Mouse (Mus musculus): ENCODE results near the gene Mef2d.

The Mef2d gene

GRCm38 (mm10) chr3:88137821-88138220 is 4.4 kb upstream of the Mef2d start:
- no peak for DNase-seq (ENCODE audit: low spot score in 2 of 2)

- peak; percentile 95 for DNase-seq (ENCODE audit: low spot score in 2 of 2)
Observed at GRCm38 (mm10) chr3:88138336-88139242, 3.6 kb upstream of the Mef2d start.

DNA sequence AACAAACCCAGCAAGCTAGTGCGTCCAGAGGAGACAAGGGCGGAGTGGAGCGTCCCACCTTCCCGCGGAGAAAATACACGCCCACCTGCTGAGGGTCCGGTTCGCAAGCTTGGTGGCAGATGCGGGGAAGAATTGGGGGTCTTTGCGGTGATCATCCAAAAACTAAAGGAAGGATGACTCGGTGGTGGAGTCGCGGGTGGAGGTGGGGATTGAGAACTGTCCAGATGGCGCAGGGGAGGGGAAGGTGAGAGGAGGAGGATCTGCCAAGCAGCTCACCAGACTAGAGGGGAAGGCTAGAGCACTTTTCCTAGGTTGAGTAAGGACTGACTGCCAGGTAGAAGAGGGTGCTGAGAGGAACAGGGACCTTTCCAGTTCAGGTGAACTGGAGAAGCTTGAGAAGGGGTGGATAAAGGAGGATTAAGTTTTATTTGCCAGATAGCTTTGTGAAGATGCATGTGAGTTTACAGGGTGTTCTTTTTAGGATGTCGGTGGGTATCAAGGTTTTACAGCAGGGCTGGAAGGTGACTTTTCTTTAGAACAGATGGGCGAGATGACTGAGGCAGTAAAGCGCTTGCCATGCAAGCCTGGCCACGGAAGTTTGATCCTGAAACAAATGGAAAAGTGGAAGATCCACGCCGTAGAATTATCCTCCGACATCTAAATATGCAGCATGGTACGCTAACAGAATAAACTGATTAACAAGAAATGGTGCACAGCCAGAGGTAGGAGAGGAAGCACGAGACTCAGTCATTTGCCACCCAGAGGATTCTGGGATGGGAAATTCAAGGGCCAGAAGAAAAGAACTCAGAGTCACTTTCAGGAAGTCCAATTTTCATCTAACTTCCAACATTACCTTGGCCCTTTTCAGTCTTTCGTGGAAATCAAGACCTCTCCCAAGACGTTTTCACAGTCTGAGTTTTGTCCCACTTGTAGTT is 2.7 kb upstream of the Mef2d start:
- DNase-seq (ENCODE audit: low spot score in 2 of 2): peak in 1 of 2 experiments; percentile 34

GRCm38 (mm10) chr3:88140178-88140902 is 1.8 kb upstream of the Mef2d start:
- peak in 1 of 2 experiments; percentile 31 for DNase-seq (ENCODE audit: low spot score in 2 of 2)

- DNase-seq (ENCODE audit: low spot score in 2 of 2): peak in 1 of 2 experiments; percentile 5
Observed at GRCm38 (mm10) chr3:88140903-88141430, 1.2 kb upstream of the Mef2d start.

DNA sequence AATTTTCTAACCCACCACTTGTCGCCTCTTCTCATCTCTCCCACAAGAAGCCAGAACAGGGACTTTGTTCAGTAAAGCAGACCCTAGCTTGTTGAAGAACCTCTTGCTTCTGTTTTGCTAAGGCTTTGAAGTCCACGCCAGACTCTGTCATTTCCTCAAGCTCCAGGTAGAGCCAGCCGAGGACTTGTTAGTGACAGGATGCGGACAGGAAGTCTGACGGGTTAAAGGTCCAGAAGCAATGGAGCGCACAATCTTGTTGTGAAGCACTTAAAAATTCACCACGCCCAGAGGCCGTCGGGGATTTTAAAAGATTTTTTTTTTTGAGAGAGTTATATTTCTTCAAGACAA is 759 bp upstream of the Mef2d start:
- no peak for DNase-seq (ENCODE audit: low spot score in 2 of 2)

DNA sequence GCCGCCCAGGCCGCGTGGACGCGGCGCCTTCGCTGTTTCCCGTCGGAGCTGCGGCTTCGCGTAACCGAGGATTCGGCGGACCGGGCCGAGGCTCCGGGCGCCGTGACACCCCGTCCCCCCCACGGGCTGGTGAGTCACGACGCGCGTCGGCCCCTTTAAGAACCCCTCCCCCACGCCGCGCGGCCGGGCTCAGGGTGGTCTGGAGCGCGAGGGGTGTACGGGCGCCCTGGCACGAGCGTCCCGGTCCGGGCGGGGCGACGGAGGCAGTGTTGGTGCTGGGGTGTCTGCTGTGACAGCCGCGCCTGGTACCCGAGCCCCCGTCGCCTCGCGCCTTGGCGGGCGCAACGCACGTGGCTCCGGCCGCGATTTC is 359 bp downstream of the Mef2d start:
- DNase-seq (ENCODE audit: low spot score in 2 of 2): peak in 1 of 2 experiments; percentile 60

DNA sequence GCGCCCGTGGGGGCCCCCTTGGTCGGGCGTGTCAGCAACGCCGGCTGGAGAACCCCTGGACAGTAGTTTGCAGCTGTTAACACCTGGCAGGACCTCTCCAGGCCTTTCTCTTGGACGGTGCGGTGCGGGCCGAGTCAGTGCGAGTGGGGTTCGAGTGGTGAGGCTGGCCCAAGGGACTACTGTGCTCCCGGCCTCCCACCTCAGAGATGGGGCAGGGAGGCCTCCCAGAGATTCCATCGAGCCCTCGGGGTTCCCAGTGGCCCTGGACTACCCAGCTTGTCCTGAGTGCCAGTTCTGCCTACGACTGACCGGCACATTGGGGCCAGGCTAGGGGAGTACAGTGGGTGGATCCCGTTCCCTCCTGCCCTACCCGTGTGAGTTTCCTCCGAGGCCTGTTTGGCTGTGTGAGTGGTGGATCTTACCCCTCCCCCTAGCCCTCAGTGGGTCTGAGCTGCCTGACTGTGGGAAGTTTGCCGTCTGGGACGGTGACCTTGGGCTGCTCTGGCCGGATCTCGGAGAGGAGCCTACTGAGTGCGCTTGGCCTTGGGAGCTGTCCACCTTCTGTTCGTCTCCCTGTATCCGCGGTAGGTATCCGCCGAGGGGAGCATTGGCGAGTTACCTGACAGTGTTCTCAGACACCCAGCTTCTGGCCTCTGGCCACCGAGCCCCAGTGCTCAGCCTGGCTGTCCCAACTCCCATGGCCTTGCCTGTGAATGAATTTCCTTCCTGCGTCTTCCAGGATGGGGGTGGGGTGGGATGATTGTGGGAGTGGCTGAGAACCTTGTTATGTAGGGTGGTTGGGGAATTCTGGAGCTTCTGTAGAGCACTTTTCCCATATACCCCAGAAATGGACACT is 972 bp downstream of the Mef2d start:
- DNase-seq (ENCODE audit: low spot score in 2 of 2): peak; percentile 61 to 70

DNA sequence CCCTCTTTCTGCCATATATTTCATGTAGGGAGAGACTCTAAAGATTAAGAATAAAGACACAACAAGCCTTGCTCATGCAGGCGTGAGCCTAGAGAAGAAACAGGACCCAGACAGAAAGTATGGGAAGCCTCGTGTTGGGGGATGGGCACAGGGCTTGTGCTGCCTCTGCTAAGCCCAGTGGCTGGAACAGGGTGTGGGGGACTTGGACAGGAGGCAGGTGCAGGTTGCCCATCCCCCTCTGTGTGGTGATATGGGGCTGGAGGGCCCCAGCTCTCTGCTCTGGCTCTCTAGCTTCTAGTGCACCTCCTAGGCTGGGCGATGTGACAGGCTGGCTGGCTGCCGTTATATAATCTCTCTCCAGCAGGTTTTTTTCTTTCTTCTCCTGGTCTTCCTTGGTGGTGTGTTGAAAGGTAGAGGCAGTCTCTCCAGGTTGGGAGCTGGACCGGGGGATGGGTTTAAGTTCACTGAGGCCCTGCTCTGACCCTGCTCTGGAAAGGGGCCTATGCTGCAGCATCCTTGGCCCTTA is 1.9 kb downstream of the Mef2d start:
- DNase-seq (ENCODE audit: low spot score in 2 of 2): peak in 1 of 2 experiments; percentile 41

DNA sequence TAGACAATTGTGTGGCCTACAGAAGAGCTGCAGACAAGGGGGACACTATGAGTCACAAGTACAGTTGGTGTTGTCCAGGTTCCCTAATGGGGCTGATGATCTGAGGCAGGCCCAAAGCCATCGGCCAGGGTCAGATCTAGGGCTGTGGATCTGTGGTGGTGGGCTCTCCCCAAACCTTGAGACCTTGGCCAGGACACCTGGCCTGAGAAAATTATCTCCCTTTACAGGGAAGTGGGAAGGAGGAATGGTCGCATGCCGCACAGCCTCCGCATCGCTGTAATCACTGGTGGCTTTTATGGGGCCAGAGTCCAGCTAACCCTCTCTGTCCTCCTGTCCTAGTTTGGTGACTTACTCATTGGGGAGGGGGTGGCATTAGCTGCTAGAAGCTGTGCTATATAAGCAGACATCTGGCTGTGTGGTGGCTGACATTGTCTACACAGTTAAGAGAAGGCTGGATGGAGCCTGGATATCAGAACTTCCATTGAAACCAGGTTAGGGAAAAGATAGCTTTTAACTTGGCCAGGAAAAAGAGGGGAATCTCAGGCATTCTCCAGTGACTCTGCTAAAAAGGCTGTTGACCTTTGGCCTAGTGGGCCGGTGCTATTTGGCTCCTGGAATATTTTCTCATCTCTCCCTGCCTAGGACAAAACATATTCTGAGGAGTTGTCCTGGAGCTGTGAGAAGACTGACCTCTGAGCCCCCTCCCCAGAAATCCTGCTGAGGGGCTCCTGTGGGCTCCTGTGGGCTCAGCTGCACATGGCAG is 2.7 kb downstream of the Mef2d start:
- DNase-seq (ENCODE audit: low spot score in 2 of 2): peak in 1 of 2 experiments; percentile 5

GRCm38 (mm10) chr3:88145411-88145782 is 3.2 kb downstream of the Mef2d start:
- DNase-seq (ENCODE audit: low spot score in 2 of 2): peak in 1 of 2 experiments; percentile 13

GRCm38 (mm10) chr3:88145952-88146351 is 3.8 kb downstream of the Mef2d start:
- DNase-seq (ENCODE audit: low spot score in 2 of 2): peak in 1 of 2 experiments; percentile 9

DNA sequence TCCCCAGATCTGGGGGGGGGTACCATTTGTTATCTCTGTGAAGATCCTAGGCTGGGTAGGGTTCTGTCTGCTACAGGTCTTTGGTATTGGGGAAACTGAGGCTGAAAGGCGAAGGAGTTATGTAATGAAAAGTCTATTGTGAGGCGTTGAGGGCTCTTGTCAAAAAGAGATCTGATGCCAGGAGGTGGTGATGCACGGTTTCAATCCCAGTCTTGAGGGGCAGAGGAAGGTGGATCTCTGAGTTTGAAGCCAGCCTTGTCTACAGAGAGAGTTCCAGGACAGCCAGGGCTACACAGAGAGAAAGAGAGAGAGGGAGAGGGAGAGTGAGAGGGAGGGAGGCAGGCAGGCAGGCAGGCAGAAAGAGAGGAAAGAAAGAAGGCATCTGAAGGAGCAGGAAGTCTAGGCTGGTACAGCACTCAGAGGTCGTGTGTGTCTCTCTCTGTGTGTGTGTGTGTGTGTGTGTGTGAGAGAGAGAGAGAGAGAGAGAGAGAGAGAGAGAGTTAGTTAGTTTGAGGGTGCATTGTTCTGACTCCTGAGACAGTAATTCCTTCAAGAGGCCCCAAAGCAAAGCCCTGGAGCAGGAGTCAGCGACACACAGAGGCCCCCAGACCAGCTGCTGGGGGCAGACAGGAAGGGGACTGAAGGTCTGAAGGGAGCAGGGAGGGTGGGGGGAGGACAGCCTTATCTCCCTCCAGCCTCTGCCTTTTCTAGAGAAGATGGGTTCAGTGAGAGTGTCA is 4.4 kb downstream of the Mef2d start:
- DNase-seq (ENCODE audit: low spot score in 2 of 2): no peak

DNA sequence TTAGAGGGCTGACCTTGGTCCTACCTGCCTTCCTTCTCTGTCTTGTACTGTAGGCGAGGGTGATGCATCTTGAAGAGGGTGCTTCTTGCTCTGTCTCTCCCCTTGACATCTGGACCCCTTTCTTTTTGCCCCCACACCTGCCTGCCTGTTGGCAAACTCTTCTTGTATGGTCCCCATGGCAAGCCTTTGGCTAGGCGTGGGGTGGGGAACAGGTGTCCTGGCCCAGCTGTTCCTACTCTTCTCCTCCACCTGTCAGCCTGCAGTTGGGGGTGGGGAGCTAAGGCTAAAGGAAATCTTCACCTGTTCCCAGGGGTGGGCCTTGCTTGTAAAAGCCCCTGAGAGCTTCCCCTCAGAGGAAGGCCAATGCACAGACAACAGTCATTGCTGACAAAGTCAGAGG is 5.3 kb downstream of the Mef2d start:
- peak in 1 of 2 experiments; percentile 8 for DNase-seq (ENCODE audit: low spot score in 2 of 2)

DNA sequence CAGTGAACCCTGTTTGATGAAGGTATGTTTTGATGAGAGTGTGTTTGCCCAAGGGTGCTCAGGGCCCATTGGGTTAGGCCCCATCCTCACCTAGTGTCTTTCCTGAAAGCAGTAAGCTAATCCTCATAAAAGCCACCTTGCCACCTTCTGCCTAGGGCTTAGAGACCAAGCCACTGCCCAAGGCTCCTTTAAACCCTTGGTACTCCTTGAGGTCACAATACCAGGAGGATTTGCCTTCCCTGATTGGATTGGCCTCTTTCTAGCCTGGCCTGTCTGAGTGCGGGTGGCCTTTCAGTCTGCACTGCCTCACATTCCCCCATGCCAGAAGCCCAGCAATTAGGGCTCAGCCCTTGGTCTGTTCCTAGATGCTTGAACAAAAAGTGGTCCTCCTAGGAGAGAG is 5.7 kb downstream of the Mef2d start:
- no peak for DNase-seq (ENCODE audit: low spot score in 2 of 2)

DNA sequence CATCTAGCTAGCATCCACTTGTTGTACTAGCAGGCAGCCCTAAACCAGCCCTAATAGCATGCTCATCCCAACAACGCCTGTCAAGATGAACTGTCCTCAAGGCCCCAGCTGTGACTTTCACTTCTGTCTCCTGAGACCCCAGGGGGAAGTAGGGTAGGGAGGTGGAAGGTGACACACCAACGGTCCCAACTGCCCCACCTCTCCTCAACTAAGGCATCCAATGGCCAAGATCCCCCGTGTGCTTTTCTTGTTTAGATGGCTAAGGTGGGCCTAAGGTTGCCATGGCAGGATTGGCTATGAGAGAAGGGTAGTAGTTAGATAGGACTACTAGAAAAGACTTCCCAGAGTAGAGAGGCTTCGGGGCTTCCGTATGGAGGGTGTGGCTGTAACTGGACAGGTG is 6.2 kb downstream of the Mef2d start:
- peak in 1 of 2 experiments; percentile 5 for DNase-seq (ENCODE audit: low spot score in 2 of 2)

- DNase-seq (ENCODE audit: low spot score in 2 of 2): no peak
Observed at GRCm38 (mm10) chr3:88148776-88149509, 6.8 kb downstream of the Mef2d start.

- DNase-seq (ENCODE audit: low spot score in 2 of 2): no peak
Observed at GRCm38 (mm10) chr3:88149510-88149974, 7.4 kb downstream of the Mef2d start.

All from frontal cortex, postnatal 10 days (tissue).